Mouse (Mus musculus): ENCODE measurements around the gene Ncam2. TPM values are rescaled to one million over a fixed set of nuclear protein-coding genes. Genes with fewer than 3 reads are reported as not detected.
"Not testable (repeated sequence)": the region's sequence is repeated elsewhere in the genome, so short reads cannot be mapped to it uniquely, and the experiment has no call there.

Ncam2 gene
- total RNA-seq, 2 experiments from 2014 or later, result 0.86 to 1.3 TPM

DNA sequence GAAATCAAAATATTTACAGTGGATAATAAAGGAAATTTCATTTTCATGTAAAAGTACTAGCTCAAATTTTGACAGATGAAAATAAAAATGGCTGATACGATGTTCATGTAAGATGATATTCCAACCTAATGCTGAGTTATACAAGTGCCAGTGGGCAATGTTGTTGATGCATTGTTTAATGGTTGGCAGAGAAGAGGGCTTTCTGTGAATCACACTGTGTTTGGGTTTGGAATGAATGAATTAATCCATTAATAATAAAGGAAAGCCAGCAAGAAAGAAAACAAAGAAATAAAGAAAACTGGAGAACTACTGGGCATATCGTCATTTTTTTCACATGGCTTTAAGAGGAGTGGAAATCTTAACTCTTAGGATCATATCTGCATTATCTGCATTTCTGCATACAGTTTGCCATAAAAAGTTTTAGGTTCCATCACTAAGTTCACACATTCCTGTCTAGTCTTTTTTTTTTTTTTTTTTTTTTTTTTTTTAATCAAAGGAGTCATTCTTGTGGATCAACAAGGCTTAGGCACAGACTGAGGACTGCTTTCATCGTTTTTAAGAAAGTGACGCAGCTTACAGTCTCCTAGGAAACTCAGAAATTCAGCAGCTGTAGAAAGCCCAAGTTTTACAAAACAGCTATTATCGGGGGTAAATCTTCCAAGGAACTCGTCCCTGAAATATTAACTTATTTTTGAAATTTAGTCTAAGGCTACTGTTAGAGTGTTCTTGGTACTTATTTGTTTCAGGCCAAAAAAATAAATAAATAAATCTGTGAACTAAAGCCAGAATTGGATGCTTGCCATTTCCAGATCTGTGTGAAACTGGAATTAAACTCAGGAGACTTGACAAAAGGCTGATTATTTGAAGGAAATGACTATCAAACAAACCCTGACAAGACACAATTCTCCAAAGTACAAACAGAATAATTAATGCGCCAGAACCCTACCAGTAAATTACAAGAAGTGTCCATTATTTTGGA lies 84.7 kb downstream of the Ncam2 start:
- DNase-seq (ENCODE audit: low spot score in 2 of 2), result no peak

GRCm38 (mm10) chr16:81285882-81286281 lies 85.4 kb downstream of the Ncam2 start:
- DNase-seq (ENCODE audit: low spot score in 2 of 2), result no peak

DNA sequence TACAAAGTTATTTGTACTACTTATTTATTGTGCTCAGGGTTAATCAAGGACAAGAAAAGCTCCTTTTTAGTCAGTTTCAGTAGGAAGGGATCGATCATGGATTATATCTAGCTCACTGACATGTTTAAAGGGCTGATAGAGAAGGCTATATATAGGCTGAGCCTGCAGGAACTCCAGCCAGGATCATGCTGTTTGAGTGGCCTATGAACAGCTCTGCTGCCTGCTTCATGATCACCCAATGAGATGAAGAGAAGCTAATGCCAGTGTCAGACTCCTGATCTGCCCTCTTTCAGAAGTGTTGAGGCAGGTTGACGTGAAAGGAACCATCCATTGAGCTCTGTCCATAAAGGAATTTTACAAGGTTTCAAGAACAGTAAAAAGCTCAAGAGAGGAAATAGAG lies 103.3 kb downstream of the Ncam2 start:
- DNase-seq (ENCODE audit: low spot score in 2 of 2), result no peak

GRCm38 (mm10) chr16:81309215-81309614 lies 108.7 kb downstream of the Ncam2 start:
- no peak for DNase-seq (ENCODE audit: low spot score in 2 of 2)

DNA sequence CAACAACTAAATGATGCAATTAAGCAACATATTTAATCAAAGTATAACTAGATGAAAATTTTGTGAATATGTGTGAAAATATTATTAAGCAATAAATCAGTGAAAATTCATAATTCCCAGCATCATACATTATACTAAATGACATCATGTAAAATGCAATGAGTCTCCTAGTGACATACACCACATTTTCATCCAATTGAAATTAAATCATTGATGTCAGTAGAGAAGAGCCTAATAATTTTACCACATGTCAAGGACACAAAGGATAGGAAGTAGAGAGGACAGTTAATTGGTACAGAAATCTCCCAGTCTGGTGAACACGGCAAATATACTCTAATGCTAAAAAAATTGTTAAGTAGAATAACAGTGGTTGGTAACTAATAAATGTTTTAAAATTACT lies 118.5 kb downstream of the Ncam2 start:
- no peak for DNase-seq (ENCODE audit: low spot score in 2 of 2)

- DNase-seq (ENCODE audit: low spot score in 2 of 2), result peak in 1 of 2 experiments; percentile 31
These were observed 130.0 kb downstream of the Ncam2 start for GRCm38 (mm10) chr16:81330539-81330938.

GRCm38 (mm10) chr16:81365901-81366300 lies 165.4 kb downstream of the Ncam2 start:
- DNase-seq (ENCODE audit: low spot score in 2 of 2), result no peak

DNA sequence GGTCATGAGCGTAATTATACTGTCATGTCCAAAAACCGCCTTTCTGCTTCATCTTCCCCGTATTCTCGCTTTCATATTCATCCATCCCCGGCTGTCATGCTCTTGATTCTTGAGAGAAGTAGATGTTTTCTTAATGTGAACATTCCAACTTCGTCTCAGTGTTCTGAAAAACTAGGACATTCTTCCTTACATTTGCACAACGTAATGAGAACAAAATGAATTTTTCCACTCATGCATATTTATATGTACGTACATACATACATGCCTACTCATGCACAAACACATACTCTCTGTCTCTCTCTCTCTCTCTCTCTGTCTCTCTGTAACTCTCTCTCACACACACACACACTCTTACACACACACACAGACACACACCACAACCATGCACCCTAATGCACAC lies 173.7 kb downstream of the Ncam2 start:
- DNase-seq (ENCODE audit: low spot score in 2 of 2), result no peak

DNA sequence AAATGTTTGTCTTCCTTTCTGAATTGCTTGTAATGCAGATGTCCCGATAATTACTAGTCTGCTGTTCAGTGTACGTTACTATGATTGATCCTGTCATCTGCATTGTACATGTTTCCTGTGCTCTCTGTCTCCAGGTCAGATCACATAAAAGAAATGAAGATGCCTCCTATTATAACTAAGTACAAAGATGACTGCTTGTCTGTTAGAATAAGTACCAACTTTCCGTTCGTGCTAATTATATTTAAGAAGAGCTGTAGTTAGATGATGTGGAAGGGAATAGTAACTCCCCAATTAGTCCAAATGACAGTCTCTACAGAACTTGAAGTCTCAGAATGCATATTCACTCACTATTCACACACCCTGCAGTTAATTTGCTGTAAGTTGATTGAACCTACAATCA lies 179.9 kb downstream of the Ncam2 start:
- DNase-seq (ENCODE audit: low spot score in 2 of 2), result no peak

GRCm38 (mm10) chr16:81388646-81389045 lies 188.1 kb downstream of the Ncam2 start:
- DNase-seq (ENCODE audit: low spot score in 2 of 2), result no peak

DNA sequence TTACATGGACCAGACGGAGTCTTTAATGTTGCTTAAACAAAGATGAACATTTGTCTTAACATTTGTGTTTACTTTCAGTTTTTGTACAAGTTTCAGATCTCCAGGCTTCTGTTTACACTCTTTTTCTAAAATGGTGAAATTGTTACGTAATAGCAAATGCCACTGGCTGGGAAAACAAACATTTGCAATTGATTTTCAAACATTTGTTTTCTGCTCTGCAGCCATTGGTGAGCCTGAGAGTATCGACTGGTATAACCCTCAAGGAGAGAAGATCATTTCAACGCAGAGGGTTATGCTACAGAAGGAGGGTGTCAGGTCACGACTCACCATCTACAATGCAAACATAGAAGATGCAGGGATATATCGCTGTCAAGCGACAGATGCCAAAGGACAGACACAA lies 234.1 kb downstream of the Ncam2 start:
- DNase-seq (ENCODE audit: low spot score in 2 of 2), result no peak

DNA sequence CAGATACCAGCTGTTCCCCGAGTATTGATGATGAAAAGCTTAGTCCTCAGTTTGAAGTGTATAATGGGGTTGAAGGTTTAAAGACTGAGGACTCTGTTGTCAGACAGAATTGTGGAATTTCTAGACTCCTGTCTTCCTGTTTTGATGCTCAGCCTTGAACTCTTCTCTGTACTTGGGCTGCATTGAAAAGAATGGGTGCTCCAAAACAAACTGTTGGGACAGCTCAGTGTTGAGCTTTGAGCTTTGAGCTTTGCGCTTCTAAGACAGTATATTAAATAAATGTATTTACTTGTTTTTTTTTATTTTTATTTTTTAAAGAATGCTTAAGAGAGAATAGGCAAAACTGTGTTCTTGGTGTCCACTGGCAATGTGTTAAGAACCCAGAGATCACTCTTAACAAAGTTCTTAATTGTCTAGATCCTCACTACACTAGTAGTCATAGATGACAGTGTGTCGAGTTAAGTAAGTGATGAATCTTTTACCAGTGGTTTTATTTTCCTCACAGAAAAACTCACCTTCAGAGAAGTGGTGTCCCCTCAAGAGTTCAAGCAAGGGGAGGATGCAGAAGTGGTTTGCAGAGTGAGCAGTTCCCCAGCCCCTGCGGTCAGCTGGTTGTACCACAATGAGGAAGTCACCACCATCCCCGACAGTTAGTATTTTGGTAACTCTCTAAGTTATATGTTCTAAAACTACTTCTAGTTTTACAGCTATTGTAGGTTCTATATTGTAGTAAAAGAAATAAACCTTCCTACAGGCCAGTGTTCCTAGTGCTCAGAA lies 236.8 kb downstream of the Ncam2 start:
- DNase-seq (ENCODE audit: low spot score in 2 of 2), result no peak

GRCm38 (mm10) chr16:81437868-81438249 lies 237.4 kb downstream of the Ncam2 start:
- DNase-seq (ENCODE audit: low spot score in 2 of 2), result no peak

DNA sequence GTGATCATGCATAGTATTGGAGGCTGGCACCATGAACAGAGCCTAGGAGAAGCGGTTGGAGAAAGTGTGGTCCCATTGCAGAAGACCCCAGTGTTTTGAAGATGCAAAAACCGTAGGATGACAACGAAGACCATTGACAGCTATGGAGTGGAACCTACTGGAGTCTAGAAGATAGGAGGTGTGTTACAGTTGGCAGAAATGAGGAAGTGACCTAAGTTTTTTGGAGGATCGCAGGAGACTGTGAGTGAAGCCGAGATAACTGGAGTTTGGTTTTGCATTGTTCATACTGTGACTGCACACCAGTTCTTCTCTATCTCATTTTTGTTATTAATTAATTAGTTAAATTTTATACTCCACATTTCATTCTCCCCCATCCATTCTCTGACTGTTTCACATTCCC lies 250.4 kb downstream of the Ncam2 start:
- DNase-seq (ENCODE audit: low spot score in 2 of 2), result no peak

GRCm38 (mm10) chr16:81452988-81453387 lies 252.5 kb downstream of the Ncam2 start:
- no peak for DNase-seq (ENCODE audit: low spot score in 2 of 2)

- no peak for DNase-seq (ENCODE audit: low spot score in 2 of 2)
These were observed 254.0 kb downstream of the Ncam2 start for GRCm38 (mm10) chr16:81454472-81454871.

- not testable (repeated sequence) for DNase-seq (ENCODE audit: low spot score in 2 of 2)
These were observed 262.2 kb downstream of the Ncam2 start for GRCm38 (mm10) chr16:81462731-81463130.

DNA sequence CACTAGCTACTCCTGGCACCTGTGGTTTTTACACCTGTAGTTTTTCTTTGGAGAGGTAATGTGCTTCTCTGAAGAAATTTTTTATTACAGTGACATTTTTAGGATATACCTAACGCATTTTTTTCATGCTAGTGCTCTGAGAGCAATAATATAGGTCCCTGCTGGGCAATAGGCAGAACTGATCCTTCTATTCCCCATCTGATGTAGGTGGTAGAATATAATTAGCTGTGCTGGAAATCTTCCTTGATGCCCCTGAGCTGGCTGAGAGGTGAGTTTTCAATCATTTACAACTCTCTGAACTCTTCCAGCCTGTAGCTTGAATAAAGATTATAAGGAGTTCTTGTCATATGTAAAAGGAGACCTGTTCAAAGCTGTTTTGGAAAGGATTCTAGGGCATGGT lies 272.4 kb downstream of the Ncam2 start:
- no peak for DNase-seq (ENCODE audit: low spot score in 2 of 2)

DNA sequence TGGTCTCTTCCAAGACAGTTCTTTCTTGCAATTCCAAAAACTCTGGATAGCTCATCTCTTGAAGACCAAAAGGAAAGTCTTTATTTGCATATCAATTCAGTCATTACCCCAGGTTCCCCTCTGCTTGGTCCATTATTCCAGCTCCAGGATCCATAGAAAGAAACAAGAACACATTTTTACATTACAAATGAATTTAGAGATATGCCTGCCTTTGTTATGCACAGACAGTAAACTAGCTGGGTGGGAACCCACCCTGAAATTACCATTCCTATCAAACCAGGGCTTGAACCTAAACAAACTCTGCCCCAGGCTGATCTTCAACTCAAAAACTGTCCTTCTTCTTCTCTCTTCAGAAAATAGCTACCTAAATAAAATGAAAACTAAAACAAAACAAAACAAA lies 280.6 kb downstream of the Ncam2 start:
- DNase-seq (ENCODE audit: low spot score in 2 of 2), result no peak

GRCm38 (mm10) chr16:81496111-81496510 lies 295.6 kb downstream of the Ncam2 start:
- DNase-seq (ENCODE audit: low spot score in 2 of 2), result no peak

DNA sequence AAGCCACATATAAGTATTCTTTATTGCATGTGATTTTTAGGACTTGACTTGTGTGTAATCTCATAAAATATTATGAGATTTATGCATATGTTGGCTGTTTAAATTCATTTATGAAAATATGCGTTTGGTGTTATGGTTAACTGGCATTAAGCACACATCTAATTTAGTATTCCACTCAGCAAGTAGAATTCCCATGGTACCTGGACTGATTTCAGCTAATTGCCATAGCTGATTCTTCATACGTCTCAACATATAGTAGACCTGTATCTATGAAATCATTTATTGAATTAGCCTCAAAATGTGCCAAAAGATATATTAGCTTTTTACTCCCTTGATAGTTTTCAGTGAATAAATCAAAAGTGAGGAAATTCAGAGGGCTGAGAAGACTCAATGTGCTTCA lies 302.1 kb downstream of the Ncam2 start:
- no peak for DNase-seq (ENCODE audit: low spot score in 2 of 2)

DNA sequence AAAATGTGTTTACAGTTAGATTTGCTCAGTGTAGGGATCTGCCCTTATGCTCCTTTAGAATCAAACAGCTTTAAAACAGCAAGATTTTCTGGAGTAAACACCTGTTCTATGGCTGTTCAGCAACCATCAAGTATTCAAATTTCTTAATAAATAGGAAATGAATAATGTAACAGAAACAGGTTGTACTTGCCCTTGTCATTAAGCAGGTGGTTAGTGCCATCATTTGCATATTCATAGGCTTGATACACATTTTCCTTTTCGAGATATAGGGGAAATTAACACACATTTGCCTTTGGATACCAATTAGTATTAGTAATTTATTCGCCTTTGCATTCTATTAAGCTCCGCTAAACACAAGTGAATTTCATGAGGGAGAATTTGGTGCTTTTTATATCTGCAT lies 335.7 kb downstream of the Ncam2 start:
- no peak for DNase-seq (ENCODE audit: low spot score in 2 of 2)
